Mouse (Mus musculus) stomach, embryonic 14.5 days (tissue): ENCODE measurements at regions not wholly inside any gene's neighbourhood (a gene's known extent, or its start where the extent isn't known, plus 50 kb on each side); places are given as distances from the start of the nearest gene placed in this dataset.

Experiments used
- ATAC-seq: fragments of 200-750 bp; cut with Nextera tagmentation; 2 replicates; pipeline ENCODE4 v1.8.0; 2017; ENCODE audit warnings: low read depth, moderate TSS enrichment; ENCODE audit not compliant: insufficient number of reproducible peaks, insufficient read depth, low FRiP score
- H3K27ac ChIP-seq: fragments of 300-500 bp; sonication (generic); 2 replicates; pipeline ENCODE4 v1.5.1; 2014; ENCODE audit warnings: mild to moderate bottlenecking, low read length, moderate library complexity, mixed read lengths
- H3K27me3 ChIP-seq: fragments of 300-500 bp; sonication (generic); 2 replicates; pipeline ENCODE4 v1.6.1; 2014; ENCODE audit warnings: low read length, control low read depth, mixed read lengths; ENCODE audit not compliant: control insufficient read depth, insufficient read depth
- H3K36me3 ChIP-seq: fragments of 300-500 bp; sonication (generic); 2 replicates; pipeline ENCODE4 v1.6.1; 2014; ENCODE audit warnings: mild to moderate bottlenecking, control low read depth, low read length, moderate library complexity, mixed read lengths; ENCODE audit not compliant: control insufficient read depth, insufficient read depth
- H3K4me1 ChIP-seq: fragments of 300-500 bp; sonication (generic); 2 replicates; pipeline ENCODE4 v1.6.1; 2014; ENCODE audit warnings: low read length, control low read depth, mixed read lengths; ENCODE audit not compliant: control insufficient read depth, insufficient read depth
- H3K4me2 ChIP-seq: fragments of 300-500 bp; sonication (generic); replicated peaks from 2 replicates; pipeline ENCODE4 v1.6.1; 2014; ENCODE audit warnings: low read depth, low read length, control low read depth
- H3K4me3 ChIP-seq: fragments of 300-500 bp; sonication (generic); 2 replicates; pipeline ENCODE4 v1.5.1; 2014; ENCODE audit warnings: low read depth, low read length, control low read depth
- H3K9ac ChIP-seq: fragments of 300-500 bp; sonication (generic); replicated peaks from 2 replicates; pipeline ENCODE4 v1.6.1; 2014; ENCODE audit warnings: low read depth, mild to moderate bottlenecking, control low read depth, low read length, moderate library complexity, mixed read lengths
- H3K9me3 ChIP-seq: fragments of 300-500 bp; sonication (generic); 2 replicates; pipeline ENCODE4 v1.6.1; 2016; ENCODE audit warnings: low read depth, low read length, control low read depth; ENCODE audit not compliant: control insufficient read depth
- WGBS: fragments of 180-500 bp; shearing (Covaris S2); extraction: QIAGEN DNeasy Blood & Tissue Kit; methylation state at CpG from one replicate; pipeline ENCODE4 v1.1.7; 2014; 5-methylcytosine and 5-hydroxymethylcytosine counted together

DNA sequence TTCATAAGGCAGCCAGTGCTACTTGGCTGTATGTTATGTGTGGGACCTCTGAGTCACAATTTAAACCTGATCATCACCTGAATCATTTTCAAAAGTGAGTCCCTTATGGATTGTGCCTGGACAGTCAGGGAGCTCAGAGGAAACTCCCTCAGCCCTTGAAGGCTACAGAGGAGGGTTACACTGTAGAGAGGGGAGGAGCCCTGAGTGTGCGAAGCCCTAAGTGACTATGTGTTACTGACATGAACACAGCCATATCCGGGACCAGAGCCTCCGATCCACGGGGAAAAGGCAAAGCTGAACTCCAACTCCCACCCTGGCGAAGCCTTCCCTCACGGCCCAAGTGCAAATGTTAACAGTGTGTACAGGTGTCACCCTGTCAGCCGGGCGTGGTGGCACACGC is 53.7 kb upstream of the Cd180 start:
- WGBS = 81% methylated on average over 9 of the region's 9 CpGs
- Histone ChIP-seq H3K27ac (no peak overlapping the region), H3K9me3 (no peaks in the 10 kb centered on the region; the same call in 1 of the 2 replicates), H3K27me3 (no peaks in the 10 kb centered on the region), H3K36me3 (no peaks in the 10 kb centered on the region), H3K9ac (no peak overlapping the region), H3K4me2 (no peak overlapping the region), H3K4me1 (peaks cover 7% of the 10 kb centered on the region), H3K4me3 (no peak overlapping the region)
- ATAC-seq = no peak

DNA sequence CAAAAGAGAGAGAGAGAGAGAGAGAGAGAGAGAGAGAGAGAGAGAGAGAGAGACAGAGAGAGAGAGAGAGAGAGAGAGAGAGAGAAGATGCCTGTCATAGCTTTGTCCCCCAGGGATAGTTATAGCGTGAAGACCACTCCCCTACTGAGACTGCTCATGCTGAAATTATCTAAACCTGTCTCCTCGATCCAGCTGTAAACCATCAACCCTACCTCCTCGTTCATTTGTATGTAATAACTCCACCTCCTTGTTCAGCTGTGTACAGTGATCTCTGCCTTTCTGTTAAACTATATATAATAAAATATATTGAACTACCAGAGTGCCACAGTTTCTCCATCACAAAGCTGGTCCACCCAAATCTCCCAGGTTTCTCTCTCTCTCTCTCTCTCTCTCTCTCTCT is 53.2 kb upstream of the Cd180 start:
- 33% methylated on average over 3 of the region's 3 CpGs for WGBS
- Histone ChIP-seq H3K27ac (no peak overlapping the region), H3K9me3 (no peaks in the 10 kb centered on the region; the same call in 1 of the 2 replicates), H3K4me2 (no peak overlapping the region), H3K36me3 (no peaks in the 10 kb centered on the region), H3K27me3 (no peaks in the 10 kb centered on the region), H3K4me3 (no peak overlapping the region), H3K9ac (no peak overlapping the region), H3K4me1 (peaks cover 7% of the 10 kb centered on the region)
- peak; percentile 66; the same call in 1 of the 2 replicates for ATAC-seq
